Mouse (Mus musculus) cortical plate, adult 2 months (tissue): ENCODE results near the gene C2cd3.

Source experiments
- CTCF ChIP-seq: fragments of 200-500 bp; IDR thresholded peaks from 2 replicates; pipeline ENCODE4 v1.5.1; 2011; ENCODE audit warnings: mild to moderate bottlenecking, control low read depth, low read length; ENCODE audit not compliant: insufficient read depth; ENCODE audit errors: extremely low read depth
- POLR2A ChIP-seq: fragments of 200-500 bp; IDR thresholded peaks from 2 replicates; pipeline ENCODE4 v1.6.1; 2011; ENCODE audit warnings: mild to moderate bottlenecking, low read length, control low read depth; ENCODE audit not compliant: insufficient read depth; ENCODE audit errors: extremely low read depth

DNA sequence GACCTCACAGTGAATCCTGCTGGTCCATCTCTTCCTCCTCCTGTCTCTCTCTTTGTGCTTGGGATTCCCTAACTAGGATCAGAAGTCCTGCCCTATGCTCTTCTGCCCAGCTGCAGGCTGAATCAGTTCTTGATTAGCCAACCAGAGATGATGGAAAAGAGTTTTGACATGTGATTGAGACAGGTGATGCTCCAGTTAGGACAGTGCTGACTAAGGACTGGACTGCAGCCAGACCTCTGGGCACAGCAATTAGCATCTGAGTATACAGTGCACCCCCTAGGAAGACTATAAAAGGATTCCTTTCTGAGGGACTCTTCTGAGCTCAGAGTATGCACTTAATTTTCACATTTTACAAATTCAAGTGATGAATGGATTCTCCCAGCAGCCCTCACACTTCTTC is 9.1 kb downstream of the C2cd3 start:
- TF ChIP-seq CTCF (no peak), POLR2A (no peak)
